Mouse (Mus musculus): ENCODE measurements at regions not wholly inside any gene's neighbourhood (a gene's known extent, or its start where the extent isn't known, plus 50 kb on each side); places are given as distances from the start of the nearest gene placed in this dataset.
"Not testable (repeated sequence)": the region's sequence is repeated elsewhere in the genome, so short reads cannot be mapped to it uniquely, and the experiment has no call there.

DNA sequence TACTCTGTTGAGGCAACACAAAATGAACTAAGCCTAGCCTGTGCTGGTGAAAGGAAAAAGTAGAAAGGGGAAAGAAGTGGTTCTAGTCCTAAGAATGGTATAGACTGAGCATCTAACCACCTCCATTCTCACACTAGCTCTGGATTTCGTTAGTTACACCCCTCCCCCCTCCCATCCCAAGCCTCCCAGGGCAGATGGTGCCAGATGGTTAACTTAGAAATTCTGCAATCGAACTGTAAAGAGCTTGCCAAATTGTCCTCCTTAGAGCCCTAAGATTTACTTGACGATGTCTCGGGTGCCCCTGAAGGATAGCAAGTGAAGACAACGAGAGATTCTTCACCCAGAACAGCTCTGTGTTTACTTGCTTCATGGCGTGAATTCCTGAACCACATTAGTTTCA, 453.7 kb upstream of the Clint1 start:
- Histone ChIP-seq H3K9me3 (ENCODE audit: control insufficient read depth, low read length) (no peaks in the 10 kb centered on the region), H3K4me2 (replicated peaks; ENCODE audit: low read depth, low read length) (no peak overlapping the region), H3K9ac (ENCODE audit: low read depth, low read length) (no peak overlapping the region), H3K27ac (ENCODE audit: low read depth, low read length) (no peak overlapping the region), H3K4me3 (ENCODE audit: low read depth, low read length) (no peak overlapping the region), H3K4me1 (replicated peaks; ENCODE audit: control insufficient read depth, insufficient read depth, low read length) (no peaks in the 10 kb centered on the region), H3K36me3 (ENCODE audit: control insufficient read depth, insufficient read depth, low read length) (no peaks in the 10 kb centered on the region), H3K27me3 (ENCODE audit: control insufficient read depth, insufficient read depth, low read length) (no peaks in the 10 kb centered on the region)
- DNase-seq (ENCODE audit: low spot score) (no peak), ATAC-seq (ENCODE audit: low FRiP score) (no peak)
- 69% methylated on average over 6 of the region's 6 CpGs for WGBS

DNA sequence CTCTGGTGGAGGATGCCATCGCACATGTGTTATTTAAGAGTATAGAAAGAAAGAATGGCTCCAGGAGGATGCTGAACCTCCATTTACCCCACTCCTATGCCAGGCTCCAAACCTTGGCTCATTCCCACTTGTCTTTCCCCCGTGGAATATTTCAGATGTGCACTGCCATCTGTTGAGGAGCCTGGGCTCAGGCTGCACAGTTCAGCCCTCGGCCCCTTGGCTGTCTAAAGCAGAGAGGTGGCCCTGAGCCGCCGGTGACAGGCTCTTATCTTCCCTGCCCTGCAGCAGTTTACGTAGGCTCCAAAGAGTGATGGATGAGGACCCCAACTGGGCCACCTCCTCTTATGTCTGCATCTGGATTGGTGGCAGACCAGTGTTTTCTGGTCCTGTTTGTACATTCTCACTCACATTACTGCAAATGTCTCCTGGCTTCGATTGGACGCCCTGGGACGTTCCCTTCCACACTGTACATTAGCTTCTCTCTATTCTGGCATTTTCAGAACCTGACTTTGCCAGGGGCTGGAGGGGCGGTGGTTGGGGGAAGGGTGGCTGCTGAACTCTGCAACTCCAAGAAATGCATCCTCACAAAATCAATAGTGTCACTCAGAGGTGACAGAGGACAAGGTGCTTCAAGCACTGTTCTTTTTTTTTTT, 447.3 kb upstream of the Clint1 start:
- Histone ChIP-seq H3K9me3 (ENCODE audit: control insufficient read depth, low read length) (no peaks in the 10 kb centered on the region), H3K4me1 (replicated peaks; ENCODE audit: control insufficient read depth, insufficient read depth, low read length) (no peaks in the 10 kb centered on the region), H3K9ac (ENCODE audit: low read depth, low read length) (no peak overlapping the region), H3K36me3 (ENCODE audit: control insufficient read depth, insufficient read depth, low read length) (no peaks in the 10 kb centered on the region), H3K4me3 (ENCODE audit: low read depth, low read length) (no peak overlapping the region), H3K27ac (ENCODE audit: low read depth, low read length) (no peak overlapping the region), H3K27me3 (ENCODE audit: control insufficient read depth, insufficient read depth, low read length) (no peaks in the 10 kb centered on the region), H3K4me2 (replicated peaks; ENCODE audit: low read depth, low read length) (no peak overlapping the region)
- 65% methylated on average over 10 of the region's 10 CpGs for WGBS
- no peak for DNase-seq (ENCODE audit: low spot score)
- no peak for ATAC-seq (ENCODE audit: low FRiP score)

DNA sequence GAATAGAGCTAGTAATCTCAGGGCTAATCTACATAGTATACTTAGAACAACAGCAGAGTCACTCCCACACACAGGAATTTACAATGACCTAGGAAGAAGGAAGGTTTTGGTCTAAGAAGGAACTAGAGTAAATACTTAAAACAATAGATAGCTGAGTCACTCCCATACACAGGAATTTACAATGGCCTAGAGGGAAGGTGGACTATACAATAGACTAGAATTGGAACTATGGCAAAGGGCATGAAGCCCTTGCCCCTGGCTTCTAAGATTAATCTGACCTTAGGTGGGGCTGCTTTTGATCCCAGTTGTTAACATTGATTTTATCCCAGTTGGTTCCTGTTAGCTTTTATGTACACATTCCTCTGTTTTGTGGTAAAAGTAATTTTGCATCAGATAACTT, 427.8 kb upstream of the Clint1 start:
- not testable (repeated sequence) for H3K4me2 ChIP-seq (replicated peaks; ENCODE audit: low read depth, low read length); DNase-seq (ENCODE audit: low spot score); H3K4me3 ChIP-seq (ENCODE audit: low read depth, low read length); ATAC-seq (ENCODE audit: low FRiP score); H3K27ac ChIP-seq (ENCODE audit: low read depth, low read length); H3K36me3 ChIP-seq (ENCODE audit: control insufficient read depth, insufficient read depth, low read length); H3K9me3 ChIP-seq (ENCODE audit: control insufficient read depth, low read length); H3K9ac ChIP-seq (ENCODE audit: low read depth, low read length); H3K4me1 ChIP-seq (replicated peaks; ENCODE audit: control insufficient read depth, insufficient read depth, low read length); H3K27me3 ChIP-seq (ENCODE audit: control insufficient read depth, insufficient read depth, low read length)

DNA sequence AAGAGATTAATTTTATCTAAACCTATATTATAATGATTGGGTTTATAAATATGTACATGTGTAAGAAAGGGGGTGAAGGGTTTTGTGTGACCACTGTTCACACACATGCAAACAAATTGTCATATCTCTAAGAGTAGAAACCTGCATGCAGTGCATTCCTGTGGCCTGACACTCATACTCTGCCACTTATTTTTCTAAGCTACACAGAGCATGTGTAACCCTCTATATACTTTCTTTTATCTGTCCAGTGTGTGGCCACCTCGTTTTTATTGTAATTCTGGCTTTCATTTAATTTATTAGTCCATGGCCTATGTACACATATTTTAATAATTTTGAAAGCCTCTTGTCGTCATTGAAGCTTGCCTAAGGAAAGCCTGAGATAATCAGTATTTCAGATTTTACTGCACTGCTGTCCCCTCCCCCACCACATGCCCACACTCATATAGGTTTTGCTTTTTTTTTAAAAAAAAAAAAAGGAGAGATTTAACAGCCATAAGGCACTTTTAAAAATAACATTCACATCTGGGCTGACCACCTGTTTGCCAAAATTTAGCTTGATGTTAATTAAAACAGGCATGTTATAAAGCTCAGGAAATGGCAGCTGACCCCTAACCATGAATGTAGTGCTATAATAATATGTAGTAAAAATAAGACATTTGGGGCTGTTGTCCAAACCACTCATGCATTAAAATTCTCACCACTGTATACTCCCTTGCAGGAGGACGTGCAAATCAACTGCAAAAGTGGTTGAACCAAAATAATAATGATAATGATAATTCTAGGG, 410.7 kb upstream of the Clint1 start:
- H3K9me3 ChIP-seq (ENCODE audit: control insufficient read depth, low read length), result no peaks in the 10 kb centered on the region
- WGBS, result 65% methylated on average over 3 of the region's 3 CpGs
- H3K27me3 ChIP-seq (ENCODE audit: control insufficient read depth, insufficient read depth, low read length), result no peaks in the 10 kb centered on the region
- no peak overlapping the region for H3K4me2 ChIP-seq (replicated peaks; ENCODE audit: low read depth, low read length)
- no peaks in the 10 kb centered on the region for H3K4me1 ChIP-seq (replicated peaks; ENCODE audit: control insufficient read depth, insufficient read depth, low read length)
- H3K9ac ChIP-seq (ENCODE audit: low read depth, low read length), result no peak overlapping the region
- H3K27ac ChIP-seq (ENCODE audit: low read depth, low read length), result no peak overlapping the region
- DNase-seq (ENCODE audit: low spot score) (no peak), ATAC-seq (ENCODE audit: low FRiP score) (no peak)
- no peaks in the 10 kb centered on the region for H3K36me3 ChIP-seq (ENCODE audit: control insufficient read depth, insufficient read depth, low read length)
- no peak overlapping the region for H3K4me3 ChIP-seq (ENCODE audit: low read depth, low read length)

DNA sequence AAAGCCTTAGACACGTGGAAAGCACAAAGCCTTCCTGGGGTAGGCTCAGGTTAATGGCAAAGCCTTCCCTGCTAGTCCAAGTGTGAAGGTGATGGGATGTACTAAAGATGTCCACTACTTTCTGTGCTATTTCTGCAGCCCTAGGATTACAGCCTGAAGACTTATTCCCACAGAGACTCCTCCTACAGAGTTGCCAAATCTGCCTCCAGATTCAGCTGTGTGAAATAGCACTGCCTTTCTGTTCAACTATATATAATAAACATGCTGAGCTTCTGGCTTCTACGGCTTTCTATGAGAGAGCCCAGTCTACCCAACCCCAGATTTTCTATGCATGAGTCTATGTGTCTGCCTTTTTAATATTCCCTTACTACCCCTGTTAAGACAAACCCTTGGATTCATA, 405.3 kb upstream of the Clint1 start:
- Histone ChIP-seq H3K4me1 (replicated peaks; ENCODE audit: control insufficient read depth, insufficient read depth, low read length) (no peaks in the 10 kb centered on the region), H3K4me2 (replicated peaks; ENCODE audit: low read depth, low read length) (no peak overlapping the region), H3K9ac (ENCODE audit: low read depth, low read length) (no peak overlapping the region), H3K27ac (ENCODE audit: low read depth, low read length) (no peak overlapping the region), H3K9me3 (ENCODE audit: control insufficient read depth, low read length) (no peaks in the 10 kb centered on the region), H3K4me3 (ENCODE audit: low read depth, low read length) (no peak overlapping the region), H3K27me3 (ENCODE audit: control insufficient read depth, insufficient read depth, low read length) (no peaks in the 10 kb centered on the region), H3K36me3 (ENCODE audit: control insufficient read depth, insufficient read depth, low read length) (no peaks in the 10 kb centered on the region)
- ATAC-seq (ENCODE audit: low FRiP score), result no peak
- 81% methylated on average over 2 of the region's 2 CpGs for WGBS
- DNase-seq (ENCODE audit: low spot score), result no peak

DNA sequence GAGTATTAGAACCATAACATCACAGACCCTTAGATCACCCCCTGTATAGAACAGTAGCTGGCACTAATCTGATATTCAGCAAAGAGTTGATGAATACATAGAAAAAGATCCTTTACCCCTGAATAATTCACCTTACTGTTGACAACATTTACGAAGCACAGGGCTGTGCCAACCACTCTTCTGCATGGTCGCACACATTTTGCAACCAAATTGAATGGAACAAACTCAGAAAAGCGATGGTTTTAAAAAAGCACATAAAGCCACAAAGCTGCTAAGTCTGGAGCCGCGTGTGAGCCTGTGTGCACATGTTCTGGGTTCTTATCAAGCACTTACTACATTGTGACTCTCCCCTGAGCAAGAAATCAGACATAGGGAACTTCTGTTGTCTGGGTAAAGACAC, 397.6 kb upstream of the Clint1 start:
- Histone ChIP-seq H3K4me3 (ENCODE audit: low read depth, low read length) (no peak overlapping the region), H3K36me3 (ENCODE audit: control insufficient read depth, insufficient read depth, low read length) (no peaks in the 10 kb centered on the region), H3K4me1 (replicated peaks; ENCODE audit: control insufficient read depth, insufficient read depth, low read length) (no peaks in the 10 kb centered on the region), H3K9ac (ENCODE audit: low read depth, low read length) (no peak overlapping the region), H3K4me2 (replicated peaks; ENCODE audit: low read depth, low read length) (no peak overlapping the region), H3K27ac (ENCODE audit: low read depth, low read length) (no peak overlapping the region), H3K9me3 (ENCODE audit: control insufficient read depth, low read length) (no peaks in the 10 kb centered on the region), H3K27me3 (ENCODE audit: control insufficient read depth, insufficient read depth, low read length) (no peaks in the 10 kb centered on the region)
- DNase-seq (ENCODE audit: low spot score), result no peak
- no peak for ATAC-seq (ENCODE audit: low FRiP score)
- 77% methylated on average over 5 of the region's 5 CpGs for WGBS

DNA sequence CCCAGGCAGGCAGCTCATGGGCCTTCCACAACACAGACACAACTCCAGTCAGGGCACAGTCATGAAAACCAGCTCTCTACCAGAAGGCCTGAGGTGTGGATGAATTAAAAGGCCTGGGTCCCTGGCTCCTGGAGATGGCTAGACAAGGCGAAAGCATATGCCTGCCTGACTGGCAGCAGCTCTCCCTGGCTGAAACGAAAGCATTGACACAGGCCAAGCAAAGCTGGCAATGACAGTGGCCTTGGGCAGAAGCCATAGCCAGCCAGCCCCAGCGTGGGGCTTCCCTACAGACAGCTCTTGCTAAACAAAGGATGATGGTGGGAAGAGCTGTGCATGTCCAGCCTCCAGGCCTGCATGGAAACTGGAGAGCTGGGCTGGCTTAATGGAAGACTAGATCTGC, 396.9 kb upstream of the Clint1 start:
- Histone ChIP-seq H3K4me1 (replicated peaks; ENCODE audit: control insufficient read depth, insufficient read depth, low read length) (no peaks in the 10 kb centered on the region), H3K9ac (ENCODE audit: low read depth, low read length) (no peak overlapping the region), H3K27me3 (ENCODE audit: control insufficient read depth, insufficient read depth, low read length) (no peaks in the 10 kb centered on the region), H3K27ac (ENCODE audit: low read depth, low read length) (no peak overlapping the region), H3K4me2 (replicated peaks; ENCODE audit: low read depth, low read length) (no peak overlapping the region), H3K9me3 (ENCODE audit: control insufficient read depth, low read length) (no peaks in the 10 kb centered on the region), H3K36me3 (ENCODE audit: control insufficient read depth, insufficient read depth, low read length) (no peaks in the 10 kb centered on the region), H3K4me3 (ENCODE audit: low read depth, low read length) (no peak overlapping the region)
- whole genome bisulfite sequencing, result 83% methylated on average over 3 of the region's 3 CpGs
- ATAC-seq (ENCODE audit: low FRiP score), result no peak
- no peak for DNase-seq (ENCODE audit: low spot score)

DNA sequence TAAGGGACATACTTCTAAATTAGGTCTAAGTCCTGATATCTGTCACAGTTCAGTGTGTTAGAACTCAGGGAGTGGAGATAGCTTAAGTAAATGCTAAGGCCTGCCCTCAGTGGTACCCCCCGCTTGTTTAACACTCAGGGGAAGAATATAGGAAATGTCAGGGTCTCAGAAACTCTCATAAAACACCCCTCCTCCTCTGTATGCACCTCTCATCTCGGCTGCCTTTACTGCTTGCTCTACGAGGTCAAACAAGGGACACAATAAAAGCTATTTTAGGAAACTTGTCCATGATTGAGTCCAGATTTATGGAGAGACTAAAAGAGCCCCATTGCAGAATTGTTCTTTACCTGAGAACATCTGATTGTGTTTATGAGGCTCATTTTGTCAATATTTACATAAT, 395.1 kb upstream of the Clint1 start:
- H3K36me3 ChIP-seq (ENCODE audit: control insufficient read depth, insufficient read depth, low read length), result no peaks in the 10 kb centered on the region
- no peak overlapping the region for H3K4me3 ChIP-seq (ENCODE audit: low read depth, low read length)
- H3K9ac ChIP-seq (ENCODE audit: low read depth, low read length), result no peak overlapping the region
- H3K4me2 ChIP-seq (replicated peaks; ENCODE audit: low read depth, low read length), result no peak overlapping the region
- 71% methylated on average over 3 of the region's 3 CpGs for WGBS
- ATAC-seq (ENCODE audit: low FRiP score), result no peak
- no peaks in the 10 kb centered on the region for H3K27me3 ChIP-seq (ENCODE audit: control insufficient read depth, insufficient read depth, low read length)
- H3K27ac ChIP-seq (ENCODE audit: low read depth, low read length), result no peak overlapping the region
- no peak for DNase-seq (ENCODE audit: low spot score)
- H3K9me3 ChIP-seq (ENCODE audit: control insufficient read depth, low read length), result no peaks in the 10 kb centered on the region
- no peaks in the 10 kb centered on the region for H3K4me1 ChIP-seq (replicated peaks; ENCODE audit: control insufficient read depth, insufficient read depth, low read length)

DNA sequence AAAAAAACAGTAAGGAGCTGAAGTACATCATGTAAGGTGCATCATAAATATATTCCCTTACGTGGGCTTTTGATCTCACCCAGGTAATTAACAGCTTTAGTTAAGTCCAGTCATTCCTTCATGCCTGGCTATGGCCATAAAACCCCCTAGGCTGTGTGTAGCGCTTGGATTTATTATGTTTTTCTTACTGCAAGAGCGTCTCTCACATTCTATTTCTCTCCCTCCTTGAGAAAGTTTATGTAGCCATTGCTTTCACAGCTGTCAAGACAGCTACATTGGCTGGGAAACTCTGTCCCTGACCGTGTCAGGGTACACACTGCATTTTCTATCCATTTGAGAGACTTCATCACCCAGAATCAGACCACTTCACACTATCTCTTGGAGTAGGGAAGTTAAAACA, 394.3 kb upstream of the Clint1 start:
- Histone ChIP-seq H3K27me3 (ENCODE audit: control insufficient read depth, insufficient read depth, low read length) (no peaks in the 10 kb centered on the region), H3K9ac (ENCODE audit: low read depth, low read length) (no peak overlapping the region), H3K9me3 (ENCODE audit: control insufficient read depth, low read length) (no peaks in the 10 kb centered on the region), H3K27ac (ENCODE audit: low read depth, low read length) (no peak overlapping the region), H3K4me1 (replicated peaks; ENCODE audit: control insufficient read depth, insufficient read depth, low read length) (no peaks in the 10 kb centered on the region), H3K4me3 (ENCODE audit: low read depth, low read length) (no peak overlapping the region), H3K4me2 (replicated peaks; ENCODE audit: low read depth, low read length) (no peak overlapping the region), H3K36me3 (ENCODE audit: control insufficient read depth, insufficient read depth, low read length) (no peaks in the 10 kb centered on the region)
- 75% methylated on average over 4 of the region's 4 CpGs for WGBS
- ATAC-seq (ENCODE audit: low FRiP score), result no peak
- DNase-seq (ENCODE audit: low spot score), result no peak

Measured in hindbrain, embryonic 11.5 days (tissue).